Mouse (Mus musculus) lung, adult 2 months (tissue): ENCODE measurements at regions not wholly inside any gene's neighbourhood (a gene's known extent, or its start where the extent isn't known, plus 50 kb on each side); places are given as distances from the start of the nearest gene placed in this dataset.

Source experiments
- CTCF ChIP-seq: fragments of 200-500 bp; IDR thresholded peaks from 2 replicates; pipeline ENCODE4 v1.5.1; 2011; ENCODE audit warnings: mild to moderate bottlenecking, low read length, control low read depth; ENCODE audit not compliant: insufficient read depth
- POLR2A ChIP-seq: fragments of 200-500 bp; IDR thresholded peaks from 2 replicates; pipeline ENCODE4 v1.6.1; 2011; ENCODE audit warnings: low read depth, mild to moderate bottlenecking, control low read depth, low read length, borderline replicate concordance; ENCODE audit errors: extremely low read depth

- TF ChIP-seq POLR2A (no peak), CTCF (no peak)
These were observed 138.1 kb downstream of the Psat1 start for GRCm38 (mm10) chr19:15809008-15809407.
